Mouse (Mus musculus) small intestine, adult 2 months (tissue): ENCODE measurements around the gene Esyt2.

ENCODE experiments used
- CTCF ChIP-seq: fragments of 200-500 bp; IDR thresholded peaks from 2 replicates; pipeline ENCODE4 v1.5.1; 2012; ENCODE audit warnings: low read depth, mild to moderate bottlenecking, control low read depth, inconsistent platforms, low read length, moderate library complexity, mixed read lengths; ENCODE audit not compliant: insufficient replicate concordance, insufficient read length; ENCODE audit errors: extremely low read depth
- POLR2A ChIP-seq: fragments of 200-500 bp; IDR thresholded peaks from 2 replicates; pipeline ENCODE4 v1.6.1; 2012; ENCODE audit warnings: low read depth, mild to moderate bottlenecking, control low read depth, inconsistent platforms, low read length, moderate library complexity

DNA sequence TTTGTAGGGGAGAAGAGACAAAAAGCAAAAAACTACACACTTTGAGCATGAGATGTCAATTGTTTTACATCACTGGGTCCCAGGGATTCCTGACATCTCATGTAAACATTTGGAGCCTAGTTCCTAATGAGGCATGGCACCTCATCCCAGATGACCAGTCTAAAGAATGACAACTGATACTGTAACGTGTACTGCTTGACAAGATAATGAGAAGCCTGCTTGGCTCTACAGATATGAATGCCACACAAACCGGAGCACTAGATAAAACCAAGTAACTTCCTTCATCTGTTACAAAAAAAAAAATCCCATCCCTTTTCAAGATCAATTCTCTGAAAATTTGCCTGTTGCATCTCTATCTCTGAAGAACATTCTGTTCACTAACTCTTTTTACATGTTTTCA lies 4.0 kb upstream of the Esyt2 start:
- TF ChIP-seq CTCF: no peak
- no peak for TF ChIP-seq POLR2A
